Mouse (Mus musculus): ENCODE measurements around the gene Slc16a13.

DNA sequence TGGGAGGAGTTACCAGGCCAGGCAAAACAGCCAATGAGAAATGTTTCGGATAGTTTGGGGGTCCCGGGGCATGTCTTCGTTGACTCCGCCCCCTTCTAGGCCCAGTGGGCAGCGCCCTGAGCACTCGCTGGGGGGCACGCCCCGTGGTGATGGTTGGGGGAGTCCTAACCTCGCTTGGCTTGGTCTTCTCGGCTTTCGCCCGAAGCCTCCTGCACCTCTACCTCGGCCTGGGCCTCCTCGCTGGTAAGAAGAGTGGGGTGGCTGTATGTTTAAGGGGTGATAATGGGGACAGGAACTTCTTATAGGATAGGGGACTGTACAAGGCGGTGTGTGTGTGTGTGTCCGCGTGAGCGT lies 6.0 kb downstream of the Slc16a13 start:
- no peak for TF ChIP-seq CTCF (IDR thresholded peaks at IDR 0.05; ENCODE audit: borderline replicate concordance, control insufficient read depth, extremely low read depth, insufficient read depth, low read length, poor library complexity)
- no peak for TF ChIP-seq POLR2A (IDR thresholded peaks at IDR 0.05; ENCODE audit: control insufficient read depth, extremely low read depth, insufficient read depth, low read length, poor library complexity)

All from thymus, adult 2 months (tissue).